Mouse (Mus musculus) embryonic facial prominence, embryonic 13.5 days (tissue): ENCODE measurements around the gene Stat4. TPM values are rescaled to one million over a fixed set of nuclear protein-coding genes. Genes with fewer than 3 reads are reported as not detected.

Experiments used
- ATAC-seq: fragments of 200-750 bp; cut with Nextera tagmentation; 2 replicates; pipeline ENCODE4 v1.8.0; 2017; ENCODE audit warnings: low read depth; ENCODE audit not compliant: insufficient number of reproducible peaks, insufficient read depth, low FRiP score, low TSS enrichment
- H3K27ac ChIP-seq: fragments of 300-500 bp; sonication (generic); 2 replicates; pipeline ENCODE4 v1.5.1; 2015; ENCODE audit warnings: moderate library complexity, mild to moderate bottlenecking, inconsistent platforms
- H3K27me3 ChIP-seq: fragments of 300-500 bp; sonication (generic); 2 replicates; pipeline ENCODE4 v1.6.1; 2015; ENCODE audit warnings: mild to moderate bottlenecking, inconsistent platforms
- H3K36me3 ChIP-seq: fragments of 300-500 bp; sonication (generic); 2 replicates; pipeline ENCODE4 v1.6.1; 2015; ENCODE audit warnings: mild to moderate bottlenecking, inconsistent platforms
- H3K4me1 ChIP-seq: fragments of 300-500 bp; sonication (generic); 2 replicates; pipeline ENCODE4 v1.6.1; 2015; ENCODE audit warnings: inconsistent platforms
- H3K4me2 ChIP-seq: fragments of 300-500 bp; sonication (generic); 2 replicates; pipeline ENCODE4 v1.6.1; 2015; ENCODE audit warnings: moderate library complexity, mild to moderate bottlenecking, inconsistent platforms
- H3K4me3 ChIP-seq: fragments of 300-500 bp; sonication (generic); 2 replicates; pipeline ENCODE4 v1.5.1; 2015; ENCODE audit warnings: mild to moderate bottlenecking, inconsistent platforms
- H3K9ac ChIP-seq: fragments of 300-500 bp; sonication (generic); 2 replicates; pipeline ENCODE4 v1.6.1; 2015; ENCODE audit warnings: mild to moderate bottlenecking, inconsistent platforms
- H3K9me3 ChIP-seq: fragments of 300-500 bp; sonication (generic); 2 replicates; pipeline ENCODE4 v1.6.1; 2016; ENCODE audit warnings: inconsistent platforms
- WGBS: fragments of 180-500 bp; shearing (Covaris S2); methylation state at CpG from one replicate; pipeline ENCODE4 v1.1.7; 2015; ENCODE audit warnings: mixed read lengths; 5-methylcytosine and 5-hydroxymethylcytosine counted together
- polyA plus RNA-seq: library from polyadenylated mRNA; unstranded; fragments of >200 nt; fragmentation: Nextera tagmentation; extraction: Ambion mirVana; gene quantifications from 2 replicates; pipeline ENCODE4 v1.2.1, GENCODE M21; 2015

Stat4 gene
- 1.3 and 1.4 TPM in 2 replicates for polyA plus RNA-seq

- no peak within 1 kb of the TSS for H3K27ac ChIP-seq
- no peaks in the 10 kb centered on the region for H3K9me3 ChIP-seq
- H3K4me3 ChIP-seq: no peak within 1 kb of the TSS
- no peak within 1 kb of the TSS for H3K4me2 ChIP-seq
- no peaks in the 10 kb centered on the region for H3K27me3 ChIP-seq
- no peak for ATAC-seq
- no peaks in the 10 kb centered on the region for H3K4me1 ChIP-seq
- no peak within 1 kb of the TSS for H3K9ac ChIP-seq
- H3K36me3 ChIP-seq: no peaks in the 10 kb centered on the region
- WGBS: 87% methylated on average over 5 of the region's 5 CpGs
These were observed at the start of gene Stat4 for GRCm38 (mm10) chr1:51986848-51987247. Stat4 (plus strand) TSS chr1:51987148.

GRCm38 (mm10) chr1:51938357-51938756 is 48.6 kb upstream of the Stat4 start:
- no peak overlapping the region for H3K4me2 ChIP-seq
- no peak for ATAC-seq
- no peak overlapping the region for H3K9ac ChIP-seq
- H3K4me1 ChIP-seq: no peaks in the 10 kb centered on the region
- H3K9me3 ChIP-seq: no peaks in the 10 kb centered on the region
- WGBS: 89% methylated on average over 7 of the region's 7 CpGs
- no peaks in the 10 kb centered on the region for H3K27me3 ChIP-seq
- H3K27ac ChIP-seq: no peak overlapping the region
- no peak overlapping the region for H3K4me3 ChIP-seq
- H3K36me3 ChIP-seq: no peaks in the 10 kb centered on the region

DNA sequence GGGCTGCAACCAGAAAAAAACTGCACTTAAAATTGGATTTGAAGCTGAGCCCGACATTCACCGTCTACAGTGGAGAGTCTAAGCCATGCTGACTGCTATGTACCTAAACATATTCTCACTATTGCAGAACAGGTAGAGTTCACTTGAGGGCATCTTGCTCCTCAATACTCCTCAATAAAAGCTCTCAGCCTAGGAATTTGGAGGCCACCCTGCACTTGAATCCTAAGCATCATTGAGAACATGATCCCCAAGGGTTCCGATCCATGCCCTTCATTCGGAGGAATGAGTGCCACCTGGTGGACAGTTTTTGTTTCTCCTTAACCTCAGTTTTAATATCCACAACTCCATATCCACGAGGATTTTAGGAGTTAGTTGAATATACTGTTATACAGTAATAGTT is 42.2 kb upstream of the Stat4 start:
- Histone ChIP-seq H3K9me3 (no peaks in the 10 kb centered on the region), H3K27ac (no peak overlapping the region), H3K4me2 (no peak overlapping the region), H3K9ac (no peak overlapping the region), H3K27me3 (no peaks in the 10 kb centered on the region), H3K4me3 (no peak overlapping the region), H3K36me3 (no peaks in the 10 kb centered on the region), H3K4me1 (no peaks in the 10 kb centered on the region)
- WGBS: 38% methylated on average over 5 of the region's 5 CpGs
- ATAC-seq: no peak

DNA sequence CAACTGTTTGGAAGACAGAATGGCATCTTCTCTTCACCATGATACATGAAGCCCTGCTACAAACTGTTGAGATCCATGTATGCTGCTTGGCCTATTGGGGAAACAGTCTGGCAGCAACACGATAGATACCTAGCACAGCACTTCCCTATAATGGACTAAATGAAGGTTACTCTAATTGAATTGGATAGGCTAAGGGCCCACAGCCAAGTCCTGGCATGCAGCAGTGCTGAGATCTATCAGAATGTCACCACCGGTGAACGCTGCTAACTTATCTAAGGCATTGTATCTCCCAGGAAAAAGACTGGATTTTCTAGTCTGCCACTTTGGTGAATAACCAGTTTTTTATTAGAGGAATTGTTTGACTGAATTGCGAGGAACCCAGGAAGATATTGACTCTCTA is 39.8 kb upstream of the Stat4 start:
- Histone ChIP-seq H3K36me3 (no peaks in the 10 kb centered on the region), H3K4me2 (no peak overlapping the region), H3K27ac (no peak overlapping the region), H3K4me3 (no peak overlapping the region), H3K27me3 (no peaks in the 10 kb centered on the region), H3K4me1 (no peaks in the 10 kb centered on the region), H3K9ac (no peak overlapping the region), H3K9me3 (no peaks in the 10 kb centered on the region)
- ATAC-seq: no peak
- 59% methylated on average over 4 of the region's 4 CpGs for WGBS

GRCm38 (mm10) chr1:51964647-51965046 is 22.3 kb upstream of the Stat4 start:
- Histone ChIP-seq H3K4me2 (no peak overlapping the region), H3K4me1 (no peaks in the 10 kb centered on the region), H3K9me3 (no peaks in the 10 kb centered on the region), H3K9ac (no peak overlapping the region), H3K36me3 (no peaks in the 10 kb centered on the region), H3K4me3 (no peak overlapping the region), H3K27ac (no peak overlapping the region), H3K27me3 (no peaks in the 10 kb centered on the region)
- no peak for ATAC-seq
- 92% methylated on average over 2 of the region's 2 CpGs for WGBS

- Histone ChIP-seq H3K4me3 (no peak overlapping the region), H3K27ac (no peak overlapping the region), H3K4me2 (no peak overlapping the region), H3K4me1 (no peaks in the 10 kb centered on the region), H3K9me3 (no peaks in the 10 kb centered on the region), H3K27me3 (no peaks in the 10 kb centered on the region), H3K9ac (no peak overlapping the region), H3K36me3 (no peaks in the 10 kb centered on the region)
- peak; percentile 56; the same call in 1 of the 2 replicates for ATAC-seq
- 23% methylated on average over 1 of the region's 1 CpGs for WGBS
These were observed 18.0 kb upstream of the Stat4 start for GRCm38 (mm10) chr1:51968994-51969393.

DNA sequence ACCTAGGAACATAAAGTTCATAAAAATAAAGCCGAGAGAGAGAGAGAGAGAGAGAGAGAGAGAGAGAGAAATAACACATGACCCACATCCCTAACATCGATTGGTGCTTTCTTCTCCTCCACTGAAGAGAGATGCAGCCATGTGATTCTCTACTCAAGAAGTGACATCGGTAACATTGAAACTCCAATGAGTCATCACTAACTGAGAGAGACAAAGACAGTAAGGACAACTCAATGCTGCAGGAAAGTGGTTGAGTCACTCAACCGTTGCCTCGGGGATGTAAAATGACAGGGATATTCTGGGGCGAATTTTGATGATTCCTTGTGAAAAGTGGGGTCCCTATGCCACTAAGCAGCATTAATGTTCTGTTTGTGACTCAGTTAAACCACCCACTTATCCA is 16.8 kb upstream of the Stat4 start:
- Histone ChIP-seq H3K36me3 (no peaks in the 10 kb centered on the region), H3K4me2 (no peak overlapping the region), H3K9ac (no peak overlapping the region), H3K27ac (no peak overlapping the region), H3K9me3 (no peaks in the 10 kb centered on the region), H3K4me1 (no peaks in the 10 kb centered on the region), H3K27me3 (no peaks in the 10 kb centered on the region), H3K4me3 (no peak overlapping the region)
- 81% methylated on average over 6 of the region's 6 CpGs for WGBS
- no peak for ATAC-seq

DNA sequence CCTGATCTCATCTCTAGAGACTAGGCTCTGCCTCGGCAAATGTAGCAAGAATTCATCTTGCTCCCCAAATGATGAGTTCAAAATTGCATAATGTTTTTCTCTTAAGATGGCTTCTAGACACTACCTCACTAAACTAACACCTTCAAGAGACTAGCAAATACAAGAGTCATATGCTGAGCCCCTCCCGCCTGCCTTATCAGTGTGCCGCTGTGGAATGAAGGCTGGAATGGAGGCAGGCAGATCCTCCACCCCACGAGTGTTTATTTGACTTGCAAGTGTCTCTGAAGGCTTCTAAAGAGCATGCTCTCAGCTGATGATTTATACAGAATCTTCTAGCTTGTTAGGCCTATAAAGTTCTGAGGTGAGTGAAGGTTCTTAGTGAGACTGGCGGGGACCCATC is 11.4 kb upstream of the Stat4 start:
- Histone ChIP-seq H3K9ac (no peak overlapping the region), H3K27me3 (no peaks in the 10 kb centered on the region), H3K4me3 (no peak overlapping the region), H3K4me2 (no peak overlapping the region), H3K27ac (no peak overlapping the region), H3K9me3 (no peaks in the 10 kb centered on the region), H3K36me3 (no peaks in the 10 kb centered on the region), H3K4me1 (no peaks in the 10 kb centered on the region)
- ATAC-seq: no peak
- WGBS: 81% methylated on average over 5 of the region's 5 CpGs

GRCm38 (mm10) chr1:51979048-51979447 is 7.9 kb upstream of the Stat4 start:
- Histone ChIP-seq H3K9me3 (no peaks in the 10 kb centered on the region), H3K4me1 (no peaks in the 10 kb centered on the region), H3K27me3 (no peaks in the 10 kb centered on the region), H3K9ac (no peak overlapping the region), H3K36me3 (no peaks in the 10 kb centered on the region), H3K4me2 (no peak overlapping the region), H3K27ac (no peak overlapping the region), H3K4me3 (no peak overlapping the region)
- ATAC-seq: no peak
- 88% methylated on average over 5 of the region's 5 CpGs for WGBS

DNA sequence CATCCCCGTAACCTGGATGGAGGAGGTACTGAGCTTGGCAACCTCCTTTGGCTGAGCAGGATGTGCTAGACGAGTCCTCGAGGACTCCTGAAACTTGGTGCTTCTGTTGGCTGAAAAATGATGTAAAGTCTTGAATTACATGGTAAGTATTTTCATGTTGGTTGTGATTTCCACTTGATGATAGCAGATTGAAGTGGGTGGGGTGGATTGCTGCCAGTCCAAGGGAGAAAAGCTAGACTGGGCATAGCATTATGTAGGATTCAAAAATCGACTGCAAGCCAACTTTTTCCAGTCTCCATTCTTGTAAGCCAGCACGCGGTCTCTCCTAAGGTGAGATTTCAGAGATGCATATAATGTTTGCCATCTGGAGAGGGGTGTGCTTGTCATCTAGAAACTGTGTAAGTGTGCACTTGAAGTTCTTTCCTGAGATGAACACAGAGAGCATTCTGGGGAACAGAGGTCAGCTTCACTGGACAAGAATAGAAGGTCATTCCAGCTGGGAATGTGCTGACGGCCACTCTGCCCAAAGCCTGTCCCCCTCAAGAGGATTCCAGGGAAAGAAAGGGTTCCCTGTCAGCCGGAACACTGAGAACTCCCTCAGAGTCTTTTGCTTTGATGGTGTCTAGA is 5.1 kb downstream of the Stat4 start:
- Histone ChIP-seq H3K9ac (no peak overlapping the region), H3K27me3 (no peaks in the 10 kb centered on the region), H3K9me3 (no peaks in the 10 kb centered on the region), H3K36me3 (no peaks in the 10 kb centered on the region), H3K27ac (no peak overlapping the region), H3K4me3 (no peak overlapping the region), H3K4me2 (no peak overlapping the region), H3K4me1 (peaks cover 6% of the 10 kb centered on the region)
- ATAC-seq: no peak
- 68% methylated on average over 8 of the region's 8 CpGs for WGBS

DNA sequence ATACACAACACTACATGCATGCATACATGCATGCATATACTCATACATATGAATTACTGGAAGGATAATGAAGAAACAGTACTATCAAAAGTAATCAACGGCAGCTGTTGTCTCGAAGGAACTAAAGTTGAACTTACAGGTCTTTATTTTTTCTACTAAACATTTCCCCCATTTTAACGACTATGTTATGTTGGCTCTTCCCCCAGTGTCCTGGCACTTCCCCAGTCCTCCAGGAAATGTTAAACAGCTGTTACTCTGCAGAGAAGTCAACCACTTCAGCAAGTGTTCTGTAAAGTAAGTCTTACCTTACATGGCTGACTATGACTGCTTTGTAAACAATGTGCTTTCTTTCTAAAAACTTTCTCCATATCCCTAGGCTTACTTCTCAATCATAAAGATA is 9.1 kb downstream of the Stat4 start:
- 50% methylated on average over 3 of the region's 3 CpGs for WGBS
- Histone ChIP-seq H3K4me3 (no peak overlapping the region), H3K4me1 (peaks cover 9% of the 10 kb centered on the region), H3K27ac (peak overlapping the region; percentile 73; the same call in 1 of the 2 replicates), H3K9ac (no peak overlapping the region), H3K9me3 (no peaks in the 10 kb centered on the region), H3K4me2 (no peak overlapping the region), H3K36me3 (no peaks in the 10 kb centered on the region), H3K27me3 (no peaks in the 10 kb centered on the region)
- no peak for ATAC-seq

GRCm38 (mm10) chr1:51996751-51997659 is 10.1 kb downstream of the Stat4 start:
- no peaks in the 10 kb centered on the region for H3K9me3 ChIP-seq
- no peak for ATAC-seq
- no peaks in the 10 kb centered on the region for H3K36me3 ChIP-seq
- 32% methylated on average over 11 of the region's 11 CpGs for WGBS
- H3K27me3 ChIP-seq: no peaks in the 10 kb centered on the region
- no peak overlapping the region for H3K4me3 ChIP-seq
- H3K9ac ChIP-seq: no peak overlapping the region
- peak overlapping the region; percentile 73 for H3K27ac ChIP-seq
- peaks cover 9% of the 10 kb centered on the region for H3K4me1 ChIP-seq
- H3K4me2 ChIP-seq: no peak overlapping the region
